Mouse (Mus musculus): ENCODE measurements around the gene Rab44.

GRCm38 (mm10) chr17:29162334-29162733 is 48.4 kb downstream of the Rab44 start:
- TF ChIP-seq CTCF (IDR thresholded peaks at IDR 0.05; ENCODE audit: borderline replicate concordance, insufficient read depth, low read depth, low read length) (no peak), POLR2A (IDR thresholded peaks at IDR 0.05; ENCODE audit: borderline replicate concordance, insufficient read depth, low read length) (no peak)

Data from cerebellum, adult 2 months (tissue).